Mouse (Mus musculus): ENCODE data around the gene Tspan13.

The Tspan13 gene

DNA sequence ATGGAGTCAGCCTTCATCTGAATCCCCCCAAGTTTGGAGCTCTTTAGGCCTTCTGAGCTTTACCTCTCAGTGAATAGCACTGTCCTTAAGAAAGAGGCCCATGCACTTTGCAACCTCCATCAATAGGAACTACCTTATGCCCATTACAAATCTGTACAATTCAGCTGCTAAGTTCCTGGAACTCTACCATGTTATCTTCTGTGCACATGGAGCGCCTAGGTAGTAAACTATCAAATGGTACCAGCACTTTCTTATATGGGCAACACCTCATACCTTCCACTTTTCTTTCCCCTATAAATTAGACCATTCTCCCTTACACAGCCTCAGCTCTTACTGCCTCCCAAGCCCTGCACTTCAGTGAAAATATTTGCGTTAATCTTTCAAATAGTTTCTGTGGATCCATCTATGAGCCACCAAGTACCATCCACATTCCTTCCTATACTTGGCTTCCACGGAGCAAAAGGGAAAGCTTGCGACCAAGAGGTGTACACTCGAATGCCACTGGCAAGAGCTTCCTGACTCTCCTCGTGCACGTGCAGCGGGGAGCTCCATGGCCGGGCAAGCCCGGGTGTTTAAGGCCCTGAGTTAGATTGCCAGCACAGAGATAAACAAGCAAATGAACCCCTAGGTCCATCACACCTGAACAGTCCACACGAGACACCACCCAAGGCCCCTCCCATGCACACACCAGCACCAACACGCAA lies 11.5 kb downstream of the Tspan13 start:
- DNase-seq (ENCODE audit: low spot score): no peak

DNA sequence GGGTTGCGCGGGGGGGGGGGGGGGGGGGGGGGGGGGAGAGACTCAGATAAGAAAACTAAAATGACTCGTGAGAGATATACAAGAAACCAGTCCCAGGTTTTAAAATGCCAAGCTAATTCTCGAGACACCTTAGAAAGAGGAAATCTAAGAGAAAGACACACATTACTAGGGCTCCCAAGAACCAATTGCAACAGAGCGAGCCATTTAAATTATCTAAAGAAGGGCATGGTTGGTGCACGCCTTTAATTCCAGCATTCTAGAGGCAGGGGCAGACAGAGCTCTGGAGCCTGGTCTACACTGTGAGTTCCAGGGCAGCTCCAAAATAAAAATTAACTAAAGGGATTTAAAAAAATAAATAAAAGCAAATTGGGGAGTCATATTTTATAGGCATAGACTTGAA lies 12.6 kb downstream of the Tspan13 start:
- no peak for DNase-seq (ENCODE audit: low spot score)

DNA sequence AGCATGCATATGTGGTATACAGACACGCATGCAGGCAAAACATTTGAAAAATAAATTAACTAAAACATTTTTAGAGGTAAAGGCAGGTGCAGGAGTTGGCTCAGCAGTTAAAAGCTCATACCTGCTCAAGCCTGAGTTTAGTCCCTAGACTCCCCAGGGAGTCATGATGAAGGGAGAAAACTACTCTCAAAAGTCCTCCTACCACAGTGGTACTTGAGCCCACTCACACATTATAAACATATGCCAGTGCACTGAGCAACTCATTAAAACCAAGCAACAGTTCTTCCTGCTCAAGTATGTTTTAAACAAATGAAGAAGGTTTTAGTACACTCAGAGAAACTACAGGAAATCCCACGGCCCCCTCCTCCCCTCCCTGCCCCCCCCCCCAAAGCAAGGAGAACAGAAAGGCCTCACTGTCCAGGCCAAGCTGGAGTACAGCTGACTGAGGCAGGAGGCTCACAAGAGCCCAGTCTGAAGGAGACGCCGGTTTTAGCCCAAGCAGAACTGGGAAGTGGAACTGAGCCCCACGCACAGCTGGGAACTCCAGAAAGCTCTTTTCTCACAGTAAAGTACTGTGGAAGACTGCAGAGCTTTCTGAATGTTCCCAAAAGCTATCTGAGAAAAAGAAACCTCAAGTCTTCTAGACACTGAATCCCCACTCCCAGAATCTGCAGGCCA lies 13.2 kb downstream of the Tspan13 start:
- no peak for DNase-seq (ENCODE audit: low spot score)

GRCm38 (mm10) chr12:36027171-36027570 lies 15.1 kb downstream of the Tspan13 start:
- no peak for DNase-seq (ENCODE audit: low spot score)

DNA sequence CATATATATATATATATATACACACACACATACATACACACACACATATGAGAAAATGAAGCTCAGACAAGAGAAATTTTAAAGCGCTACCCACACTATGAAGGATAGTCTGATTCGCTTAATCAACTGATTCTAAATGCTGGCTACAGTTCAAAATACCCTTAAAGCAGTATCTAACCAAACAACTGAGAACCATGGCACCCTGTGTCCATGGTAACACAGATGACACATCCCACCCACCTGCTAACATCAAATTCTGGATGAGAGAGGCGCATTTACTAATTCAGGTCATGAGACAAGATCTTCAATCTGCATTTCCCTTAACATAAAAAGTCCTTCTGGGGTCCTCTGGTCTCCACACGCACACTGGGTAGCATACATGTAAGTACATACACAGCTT lies 16.2 kb downstream of the Tspan13 start:
- no peak for DNase-seq (ENCODE audit: low spot score)

DNA sequence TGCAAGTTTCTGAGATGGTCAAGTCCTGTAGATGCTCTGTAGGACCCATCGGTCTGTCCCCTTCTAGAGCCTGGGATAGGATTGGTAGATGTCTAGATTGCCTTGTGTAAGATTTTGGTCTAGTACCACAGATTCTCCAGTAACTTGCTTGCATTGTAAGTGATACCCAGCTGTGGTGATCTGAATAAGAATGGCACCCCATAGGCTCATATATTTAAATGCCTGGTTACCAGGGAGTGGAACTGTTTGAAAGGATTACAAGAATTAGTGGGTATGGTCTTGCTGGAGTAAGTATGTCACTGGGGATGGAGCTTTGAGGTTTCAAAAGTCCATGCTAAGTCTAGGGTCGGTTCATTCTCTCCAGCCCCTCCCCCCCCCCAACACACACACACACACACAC lies 21.6 kb downstream of the Tspan13 start:
- DNase-seq (ENCODE audit: low spot score): no peak

DNA sequence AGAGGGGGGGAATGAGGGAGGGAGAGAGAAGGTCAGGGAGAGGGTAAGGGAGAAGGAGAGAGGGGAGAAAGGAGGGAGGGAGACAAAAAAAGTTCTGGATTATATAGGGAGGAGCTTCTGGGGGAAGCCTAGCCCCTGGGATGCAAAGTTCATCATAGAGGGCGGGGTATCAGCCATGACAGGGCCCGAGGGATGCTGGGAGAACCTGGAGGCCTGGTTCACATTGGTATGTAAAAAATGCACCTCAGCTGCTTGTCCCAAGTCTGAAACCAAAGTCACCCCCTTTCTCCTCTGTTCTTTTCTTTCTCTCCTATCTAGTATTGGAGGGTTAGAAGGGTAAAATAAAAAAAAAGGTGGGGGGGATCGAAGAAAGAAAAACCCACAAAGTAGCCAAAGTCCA lies 22.2 kb downstream of the Tspan13 start:
- no peak for DNase-seq (ENCODE audit: low spot score)

GRCm38 (mm10) chr12:36019572-36019971 lies 22.7 kb downstream of the Tspan13 start:
- no peak for DNase-seq (ENCODE audit: low spot score)

DNA sequence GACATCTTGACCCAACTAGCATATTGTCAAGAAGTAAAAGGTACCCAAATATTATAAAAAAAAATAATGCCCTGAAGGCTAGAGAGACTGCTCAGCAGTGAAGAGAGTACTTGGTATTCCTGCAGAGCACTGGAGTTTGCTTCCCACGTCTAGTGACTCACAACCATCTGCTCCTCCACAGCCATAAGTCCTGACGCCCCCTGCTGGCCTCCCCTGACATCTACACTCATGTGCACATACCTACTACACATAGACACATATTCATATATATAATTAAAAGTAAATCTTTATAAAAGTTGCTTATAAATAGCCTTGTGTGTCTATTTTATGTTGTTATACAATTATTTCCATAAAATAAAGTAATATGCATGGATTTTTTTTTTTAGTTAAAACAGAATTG lies 24.5 kb downstream of the Tspan13 start:
- no peak for DNase-seq (ENCODE audit: low spot score)

GRCm38 (mm10) chr12:36013216-36013910 lies 28.9 kb downstream of the Tspan13 start:
- DNase-seq (ENCODE audit: low spot score): no peak

DNA sequence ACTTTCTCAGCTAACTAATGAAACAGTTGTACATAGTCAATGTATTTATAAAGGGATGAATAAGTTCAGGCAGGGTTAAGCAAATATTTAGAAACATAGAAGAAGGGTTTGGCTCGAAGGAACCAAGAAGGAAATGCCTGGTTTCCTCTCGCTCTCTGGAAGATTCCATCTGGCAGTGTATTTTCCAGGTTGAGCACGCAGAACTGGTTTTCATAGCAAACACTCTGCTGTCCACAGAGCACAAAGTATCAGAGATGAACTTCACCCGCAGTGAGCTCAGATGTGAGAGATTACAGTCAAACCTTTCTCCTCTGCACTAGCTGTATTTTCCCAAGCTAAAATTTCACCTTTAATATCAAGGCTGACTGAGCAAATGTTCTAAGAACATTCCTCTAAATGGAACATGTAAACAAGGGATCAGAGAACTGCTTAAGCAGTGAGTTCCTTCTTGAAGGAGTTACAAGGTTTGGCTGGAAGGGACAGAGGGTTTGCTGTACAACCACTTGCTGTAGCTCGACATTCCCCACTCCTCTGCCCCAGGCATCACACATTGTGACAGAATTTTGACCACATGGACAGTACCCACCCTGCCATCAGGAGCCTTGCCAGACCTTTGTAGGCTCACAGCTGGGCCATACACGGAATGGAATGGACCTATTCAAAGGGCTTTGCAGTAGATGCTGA lies 33.8 kb downstream of the Tspan13 start:
- no peak for DNase-seq (ENCODE audit: low spot score)

GRCm38 (mm10) chr12:36007581-36007980 lies 34.7 kb downstream of the Tspan13 start:
- no peak for DNase-seq (ENCODE audit: low spot score)

GRCm38 (mm10) chr12:36004714-36005113 lies 37.6 kb downstream of the Tspan13 start:
- no peak for DNase-seq (ENCODE audit: low spot score)

DNA sequence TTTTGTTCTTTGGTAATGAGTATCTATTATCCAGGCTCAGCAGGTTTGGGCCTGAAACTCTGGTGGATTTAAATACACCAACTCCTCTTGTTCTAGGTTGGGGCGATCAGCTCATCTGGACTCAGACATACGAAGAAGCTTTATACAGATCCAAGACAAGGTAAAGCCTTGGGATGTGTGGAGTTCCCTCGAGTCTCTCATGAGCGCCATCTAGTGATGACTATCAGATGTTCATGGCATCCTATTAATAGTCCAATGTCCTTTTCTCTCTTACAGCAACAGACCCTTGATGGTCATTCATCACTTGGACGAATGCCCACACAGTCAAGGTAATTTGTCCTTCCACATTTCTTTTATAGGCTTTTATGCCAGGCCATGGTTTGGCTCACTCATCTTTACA lies 46.5 kb downstream of the Tspan13 start:
- DNase-seq (ENCODE audit: low spot score): no peak

- no peak for DNase-seq (ENCODE audit: low spot score)
Observed at GRCm38 (mm10) chr12:35994098-35994497, 48.2 kb downstream of the Tspan13 start.

GRCm38 (mm10) chr12:35993583-35993982 lies 48.7 kb downstream of the Tspan13 start:
- DNase-seq (ENCODE audit: low spot score): no peak

- no peak for DNase-seq (ENCODE audit: low spot score)
Observed at GRCm38 (mm10) chr12:35992711-35993110, 49.6 kb downstream of the Tspan13 start, which contains the start of gene Agr2. Agr2 (plus strand) TSS chr12:35992907.

DNA sequence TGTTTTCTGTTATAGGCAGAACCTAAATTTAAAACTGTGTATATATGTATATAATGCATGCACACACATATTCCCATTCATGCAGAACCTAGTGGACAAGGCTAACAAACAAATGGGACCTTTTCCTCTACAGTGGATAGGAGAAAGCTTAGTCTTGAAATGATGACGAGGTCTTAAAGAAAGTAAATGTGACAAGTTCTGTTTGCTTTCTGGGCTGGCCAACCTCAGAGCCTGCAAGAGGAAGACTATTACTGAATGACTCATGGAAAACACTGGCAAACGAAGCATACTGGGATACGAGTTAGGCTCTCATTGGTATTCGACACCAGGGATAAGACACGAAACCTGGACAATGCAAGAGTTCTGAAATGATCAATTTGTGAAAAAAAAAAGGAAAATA lies 57.6 kb downstream of the Tspan13 start:
- no peak for DNase-seq (ENCODE audit: low spot score)

GRCm38 (mm10) chr12:35983472-35983871 lies 58.8 kb downstream of the Tspan13 start:
- DNase-seq (ENCODE audit: low spot score): no peak

- no peak for DNase-seq (ENCODE audit: low spot score)
Observed at GRCm38 (mm10) chr12:35981732-35982360, 60.5 kb downstream of the Tspan13 start.

- DNase-seq (ENCODE audit: low spot score): no peak
Observed at GRCm38 (mm10) chr12:35979625-35980024, 62.7 kb downstream of the Tspan13 start.

- DNase-seq (ENCODE audit: low spot score): no peak
Observed at GRCm38 (mm10) chr12:35977633-35978246, 64.6 kb downstream of the Tspan13 start.

Data from testis, postnatal 10 days (tissue).